Mouse (Mus musculus): Measurements from ENCODE around the gene Sema3d. TPM values are rescaled to one million over a fixed set of nuclear protein-coding genes. Genes with fewer than 3 reads are reported as not detected.

Gene Sema3d
- polyA plus RNA-seq, 1 experiment from 2014 or later = 4.2 TPM

DNA sequence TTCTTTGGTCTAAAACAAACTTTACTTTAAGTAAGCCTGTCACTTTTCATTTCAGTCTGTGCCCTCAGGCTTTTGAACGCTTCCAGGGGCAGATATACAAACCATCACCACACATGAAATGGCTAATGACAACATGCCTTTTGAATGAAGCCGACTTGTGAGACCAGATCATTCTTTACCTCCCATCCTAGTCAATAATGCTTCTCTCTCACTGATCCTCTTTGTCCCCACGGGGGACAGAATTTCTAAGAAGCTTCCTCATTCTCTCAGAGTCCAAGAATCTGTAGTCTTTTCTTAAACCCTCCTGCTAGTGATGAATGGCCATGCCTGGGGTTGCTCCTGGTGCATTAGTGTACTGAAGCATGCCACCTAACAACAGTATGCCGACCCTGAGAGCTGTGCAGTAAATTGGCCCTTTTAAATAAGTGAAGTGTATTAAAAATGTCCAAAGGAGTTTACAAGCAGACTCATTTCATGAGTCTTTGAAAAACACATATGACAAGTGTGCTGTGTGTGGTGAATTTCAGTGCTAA is 142.1 kb downstream of the Sema3d start:
- peak; percentile 3 for DNase-seq (ENCODE audit: low spot score)
- Histone ChIP-seq H3K4me3 (no peak overlapping the region), H3K36me3 (no peaks in the 10 kb centered on the region), H3K4me1 (replicated peaks) (peaks cover 16% of the 10 kb centered on the region; the same call in 1 of the 2 replicates), H3K27me3 (ENCODE audit: insufficient read depth, poor library complexity, severe bottlenecking) (no peaks in the 10 kb centered on the region), H3K27ac (no peak overlapping the region), H3K9me3 (no peaks in the 10 kb centered on the region)
- 7% methylated on average over 4 of the region's 4 CpGs for WGBS

DNA sequence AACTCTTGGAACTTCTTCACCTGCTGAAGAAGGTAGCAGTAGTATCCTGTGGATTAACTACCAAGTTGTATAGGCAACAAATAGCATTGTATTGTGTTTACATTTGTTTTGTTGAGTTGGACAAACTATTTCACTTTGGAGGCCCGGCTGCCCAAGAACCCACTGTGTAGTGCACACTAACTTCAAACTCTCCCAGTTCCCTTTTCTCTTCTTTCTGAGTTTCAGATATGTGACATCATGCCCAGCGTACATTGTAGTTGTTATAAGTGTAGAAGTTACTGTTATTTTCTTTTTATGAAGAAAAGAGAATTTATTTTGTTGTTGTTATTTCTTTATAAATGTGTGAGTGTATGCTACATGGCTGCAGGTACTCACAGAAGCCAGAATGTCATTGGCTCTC is 145.4 kb downstream of the Sema3d start:
- no peak for DNase-seq (ENCODE audit: low spot score)
- Histone ChIP-seq H3K4me3 (no peak overlapping the region), H3K4me1 (replicated peaks) (peaks cover 16% of the 10 kb centered on the region; the same call in 1 of the 2 replicates), H3K36me3 (no peaks in the 10 kb centered on the region), H3K27me3 (ENCODE audit: insufficient read depth, poor library complexity, severe bottlenecking) (no peaks in the 10 kb centered on the region), H3K9me3 (no peaks in the 10 kb centered on the region), H3K27ac (no peak overlapping the region)
- WGBS = 94% methylated on average over 2 of the region's 2 CpGs

DNA sequence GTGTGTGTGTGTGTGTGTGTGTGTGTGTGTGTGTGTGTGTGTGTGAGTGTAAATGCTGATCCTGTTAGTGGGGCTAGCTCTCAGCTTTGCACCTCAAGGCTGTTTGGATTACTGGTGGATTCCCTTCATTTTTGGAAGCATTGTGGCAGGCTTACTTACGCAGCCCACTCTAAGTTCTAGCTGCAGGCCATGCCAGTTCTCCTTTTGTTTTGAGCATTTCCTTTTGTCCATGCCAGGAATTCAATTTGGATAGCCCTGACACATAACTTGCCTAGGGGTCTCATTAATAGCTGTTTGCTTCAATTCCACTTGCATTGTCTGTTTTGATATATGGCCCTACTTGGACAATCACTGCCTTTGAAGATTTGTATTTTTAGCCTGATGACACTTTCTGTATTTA is 146.6 kb downstream of the Sema3d start:
- H3K4me1 ChIP-seq (replicated peaks) = peaks cover 16% of the 10 kb centered on the region; the same call in 1 of the 2 replicates
- H3K9me3 ChIP-seq = no peaks in the 10 kb centered on the region
- H3K27ac ChIP-seq = no peak overlapping the region
- H3K27me3 ChIP-seq (ENCODE audit: insufficient read depth, poor library complexity, severe bottlenecking) = no peaks in the 10 kb centered on the region
- DNase-seq (ENCODE audit: low spot score) = no peak
- WGBS = 23% methylated on average over 1 of the region's 1 CpGs
- no peak overlapping the region for H3K4me3 ChIP-seq
- H3K36me3 ChIP-seq = no peaks in the 10 kb centered on the region

DNA sequence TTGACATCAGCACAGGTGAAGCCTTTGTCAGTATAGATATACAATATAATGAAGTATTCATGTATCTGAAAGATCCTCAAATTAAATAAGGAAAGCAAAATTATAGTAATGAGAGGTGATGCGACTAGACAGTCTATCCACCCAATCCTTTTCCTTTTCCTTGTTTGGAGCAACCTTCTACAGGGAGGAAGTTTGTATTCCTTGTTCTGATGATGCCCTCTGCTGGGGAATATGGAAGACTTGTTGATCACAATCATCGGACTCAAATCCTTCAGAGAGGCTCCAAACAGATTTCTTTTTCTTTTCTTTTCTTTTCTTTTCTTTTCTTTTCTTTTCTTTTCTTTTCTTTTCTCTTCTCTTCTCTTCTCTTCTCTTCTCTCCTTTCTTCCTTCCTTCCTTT is 158.1 kb downstream of the Sema3d start:
- H3K27me3 ChIP-seq (ENCODE audit: insufficient read depth, poor library complexity, severe bottlenecking) = no peaks in the 10 kb centered on the region
- no peak overlapping the region for H3K4me3 ChIP-seq
- H3K4me1 ChIP-seq (replicated peaks) = no peaks in the 10 kb centered on the region
- WGBS = 38% methylated on average over 2 of the region's 2 CpGs
- H3K9me3 ChIP-seq = no peaks in the 10 kb centered on the region
- DNase-seq (ENCODE audit: low spot score) = no peak
- H3K27ac ChIP-seq = no peak overlapping the region
- no peaks in the 10 kb centered on the region for H3K36me3 ChIP-seq

DNA sequence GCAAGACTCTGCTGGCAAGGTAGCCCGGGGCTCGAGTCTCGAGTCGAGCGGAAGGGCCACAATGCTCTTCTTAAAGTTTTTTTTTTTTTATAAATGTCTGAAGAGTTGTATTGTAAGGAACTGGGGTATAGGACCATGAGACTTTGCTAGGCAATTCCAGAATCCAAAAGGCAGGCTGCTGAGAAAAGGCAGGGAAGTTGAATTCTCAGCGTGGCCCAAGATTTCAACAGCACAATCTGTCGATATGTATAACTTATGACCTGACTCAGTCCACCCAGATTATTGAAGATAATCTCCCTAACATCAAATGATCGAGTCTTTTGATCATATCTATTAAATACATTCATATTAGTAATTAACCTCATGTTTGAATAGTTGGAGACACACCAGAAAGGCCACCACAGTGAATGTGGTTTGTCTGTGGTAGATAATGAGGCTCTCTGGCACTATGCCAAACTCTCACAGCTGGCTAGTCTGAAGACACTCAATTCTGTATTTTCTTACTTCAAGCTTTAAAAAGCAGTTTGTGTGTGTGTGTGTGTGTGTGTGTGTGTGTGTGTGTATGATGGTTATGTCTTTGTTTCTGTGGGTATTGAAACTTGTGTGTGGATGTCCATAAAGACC is 166.0 kb downstream of the Sema3d start:
- no peak for DNase-seq (ENCODE audit: low spot score)
- Histone ChIP-seq H3K27ac (no peak overlapping the region), H3K36me3 (no peaks in the 10 kb centered on the region), H3K9me3 (no peaks in the 10 kb centered on the region), H3K4me1 (replicated peaks) (no peaks in the 10 kb centered on the region), H3K27me3 (ENCODE audit: insufficient read depth, poor library complexity, severe bottlenecking) (no peaks in the 10 kb centered on the region), H3K4me3 (no peak overlapping the region)
- 92% methylated on average over 8 of the region's 8 CpGs for WGBS

DNA sequence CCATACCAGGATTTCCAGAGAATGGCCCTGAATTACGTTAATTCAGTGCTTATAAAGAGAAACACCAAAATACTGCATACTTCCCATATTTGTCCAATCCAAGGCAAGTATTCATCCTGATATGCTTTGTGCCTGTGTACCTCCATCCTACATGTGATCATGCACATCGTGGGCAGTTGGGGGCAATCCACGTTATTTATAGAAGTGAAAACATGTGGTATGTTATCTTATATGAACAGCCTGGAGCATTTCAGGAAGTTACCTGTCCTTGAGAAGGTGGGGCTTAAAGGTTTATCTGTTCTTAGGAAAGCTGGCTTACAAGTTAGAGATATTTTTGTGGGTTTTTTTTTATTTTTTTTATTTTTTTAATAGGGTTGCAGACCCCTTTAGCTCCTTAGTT is 172.2 kb downstream of the Sema3d start:
- Histone ChIP-seq H3K27ac (no peak overlapping the region), H3K4me1 (replicated peaks) (no peaks in the 10 kb centered on the region), H3K9me3 (no peaks in the 10 kb centered on the region), H3K36me3 (no peaks in the 10 kb centered on the region), H3K4me3 (no peak overlapping the region), H3K27me3 (ENCODE audit: insufficient read depth, poor library complexity, severe bottlenecking) (no peaks in the 10 kb centered on the region)
- 91% methylated on average over 3 of the region's 3 CpGs for WGBS
- DNase-seq (ENCODE audit: low spot score) = no peak

DNA sequence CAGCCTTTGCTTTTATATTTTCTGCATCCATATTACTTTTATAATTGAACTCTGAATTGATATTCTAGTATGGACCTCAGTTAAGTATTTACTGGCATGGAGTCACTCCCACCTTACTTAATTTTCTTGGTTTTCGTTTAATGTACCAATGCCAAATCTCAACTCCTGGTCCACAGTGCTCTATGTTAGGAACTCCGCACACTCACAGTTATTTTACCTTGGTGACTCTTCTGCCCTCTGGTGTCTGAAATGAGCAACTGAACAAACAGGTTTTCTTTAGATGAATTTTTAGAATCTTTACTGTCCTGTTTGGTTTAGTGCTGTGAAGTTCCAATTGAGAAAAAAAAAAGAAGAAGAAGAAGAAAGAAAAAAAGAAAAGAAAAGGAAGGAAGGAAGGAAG is 174.7 kb downstream of the Sema3d start:
- 54% methylated on average over 2 of the region's 2 CpGs for WGBS
- Histone ChIP-seq H3K4me1 (replicated peaks) (peaks cover 7% of the 10 kb centered on the region; the same call in 1 of the 2 replicates), H3K9me3 (no peaks in the 10 kb centered on the region), H3K36me3 (no peaks in the 10 kb centered on the region), H3K4me3 (no peak overlapping the region), H3K27ac (no peak overlapping the region), H3K27me3 (ENCODE audit: insufficient read depth, poor library complexity, severe bottlenecking) (no peaks in the 10 kb centered on the region)
- no peak for DNase-seq (ENCODE audit: low spot score)

DNA sequence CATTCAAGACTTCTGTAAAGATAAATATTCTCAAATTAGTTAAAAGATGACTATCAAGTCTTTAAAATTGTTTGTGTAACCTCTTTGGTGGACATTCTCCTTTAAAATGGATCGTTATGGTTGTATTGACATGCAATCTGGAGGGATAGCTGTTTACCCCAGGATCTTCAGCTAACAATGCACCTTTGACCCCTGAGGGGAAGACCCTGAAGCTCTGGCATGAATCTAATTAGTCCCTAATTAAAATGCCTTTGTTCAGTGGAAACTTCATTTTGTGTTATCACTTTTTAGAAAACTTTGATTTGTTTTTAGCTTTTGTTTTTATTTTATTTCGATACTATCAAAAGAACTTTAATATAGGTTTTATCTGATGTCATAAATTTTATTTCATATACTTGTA is 178.6 kb downstream of the Sema3d start:
- no peak for DNase-seq (ENCODE audit: low spot score)
- WGBS = 6% methylated on average over 2 of the region's 2 CpGs
- peaks cover 7% of the 10 kb centered on the region; the same call in 1 of the 2 replicates for H3K4me1 ChIP-seq (replicated peaks)
- no peaks in the 10 kb centered on the region for H3K27me3 ChIP-seq (ENCODE audit: insufficient read depth, poor library complexity, severe bottlenecking)
- no peaks in the 10 kb centered on the region for H3K36me3 ChIP-seq
- no peaks in the 10 kb centered on the region for H3K9me3 ChIP-seq
- H3K4me3 ChIP-seq = no peak overlapping the region
- H3K27ac ChIP-seq = no peak overlapping the region

DNA sequence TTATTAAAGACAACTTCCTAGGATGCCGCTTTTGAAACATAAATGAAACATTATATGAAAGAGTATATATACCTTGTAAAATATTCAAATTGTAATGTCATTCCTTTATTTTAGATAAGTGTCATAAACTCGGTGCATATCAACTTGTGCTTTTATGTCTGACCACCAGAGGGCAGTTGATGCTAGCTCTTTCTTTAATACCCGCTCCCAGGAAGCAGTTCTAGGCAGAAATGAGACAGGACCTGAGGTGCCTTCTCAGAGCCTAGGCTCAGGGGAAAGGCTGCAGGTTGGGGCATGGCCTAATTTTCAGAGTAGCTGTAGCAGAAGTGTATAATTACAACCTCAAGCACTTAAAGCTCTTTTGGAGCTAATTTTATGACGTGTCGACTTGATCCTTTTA is 179.0 kb downstream of the Sema3d start:
- no peak overlapping the region for H3K27ac ChIP-seq
- no peak overlapping the region for H3K4me3 ChIP-seq
- no peaks in the 10 kb centered on the region for H3K36me3 ChIP-seq
- H3K27me3 ChIP-seq (ENCODE audit: insufficient read depth, poor library complexity, severe bottlenecking) = no peaks in the 10 kb centered on the region
- peak; percentile 37 for DNase-seq (ENCODE audit: low spot score)
- peaks cover 7% of the 10 kb centered on the region; the same call in 1 of the 2 replicates for H3K4me1 ChIP-seq (replicated peaks)
- no peaks in the 10 kb centered on the region for H3K9me3 ChIP-seq
- WGBS = 36% methylated on average over 5 of the region's 5 CpGs

DNA sequence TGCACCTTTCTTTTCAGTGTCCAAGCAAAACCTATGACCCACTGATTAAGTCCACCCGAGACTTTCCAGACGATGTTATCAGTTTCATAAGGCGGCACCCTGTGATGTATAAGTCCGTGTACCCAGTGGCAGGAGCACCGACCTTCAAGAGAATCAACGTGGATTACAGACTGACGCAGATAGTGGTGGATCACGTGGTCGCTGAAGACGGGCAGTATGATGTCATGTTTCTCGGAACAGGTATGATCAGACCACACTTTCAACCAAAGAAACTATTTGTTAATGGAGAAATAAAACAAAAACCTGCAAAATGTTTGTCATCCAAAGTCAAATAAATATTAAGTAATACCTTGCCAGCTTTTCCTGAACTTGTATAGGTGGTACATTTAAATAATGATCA is 179.9 kb downstream of the Sema3d start:
- Histone ChIP-seq H3K27ac (no peak overlapping the region), H3K4me1 (replicated peaks) (peaks cover 7% of the 10 kb centered on the region; the same call in 1 of the 2 replicates), H3K27me3 (ENCODE audit: insufficient read depth, poor library complexity, severe bottlenecking) (no peaks in the 10 kb centered on the region), H3K9me3 (no peaks in the 10 kb centered on the region), H3K4me3 (no peak overlapping the region), H3K36me3 (no peaks in the 10 kb centered on the region)
- 90% methylated on average over 11 of the region's 11 CpGs for WGBS
- DNase-seq (ENCODE audit: low spot score) = no peak

DNA sequence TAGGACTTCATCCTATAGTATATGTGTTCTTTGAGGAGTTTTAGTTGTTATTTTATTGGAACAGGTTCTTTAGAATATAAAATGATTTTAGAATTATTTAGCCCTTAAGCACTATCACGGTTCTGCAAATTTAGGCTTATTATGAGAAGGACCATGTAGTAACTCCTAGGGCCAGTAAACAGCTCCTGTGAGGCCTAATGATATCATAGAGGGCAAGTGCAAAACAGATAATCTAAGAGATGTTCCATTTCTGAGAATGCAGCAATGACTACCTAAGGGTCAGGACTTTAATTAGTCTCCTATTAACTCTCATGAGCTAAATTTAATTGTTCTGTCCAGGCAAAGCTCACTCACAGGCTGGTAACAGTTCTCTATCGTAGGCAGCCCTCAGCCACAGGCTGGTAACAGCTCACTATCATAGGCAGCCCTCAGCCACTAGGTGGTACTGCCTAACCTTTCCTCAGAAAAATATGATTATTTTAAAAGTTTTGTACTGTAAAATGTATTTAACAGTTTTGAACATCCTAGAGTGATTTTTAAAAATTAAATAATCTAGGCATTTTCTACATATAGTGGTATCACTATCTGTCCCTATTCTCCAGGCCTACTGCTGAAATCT is 181.5 kb downstream of the Sema3d start:
- no peak for DNase-seq (ENCODE audit: low spot score)
- no peaks in the 10 kb centered on the region for H3K36me3 ChIP-seq
- no peaks in the 10 kb centered on the region for H3K9me3 ChIP-seq
- 57% methylated on average over 2 of the region's 2 CpGs for WGBS
- H3K27ac ChIP-seq = no peak overlapping the region
- H3K4me1 ChIP-seq (replicated peaks) = peaks cover 7% of the 10 kb centered on the region; the same call in 1 of the 2 replicates
- H3K27me3 ChIP-seq (ENCODE audit: insufficient read depth, poor library complexity, severe bottlenecking) = no peaks in the 10 kb centered on the region
- no peak overlapping the region for H3K4me3 ChIP-seq

DNA sequence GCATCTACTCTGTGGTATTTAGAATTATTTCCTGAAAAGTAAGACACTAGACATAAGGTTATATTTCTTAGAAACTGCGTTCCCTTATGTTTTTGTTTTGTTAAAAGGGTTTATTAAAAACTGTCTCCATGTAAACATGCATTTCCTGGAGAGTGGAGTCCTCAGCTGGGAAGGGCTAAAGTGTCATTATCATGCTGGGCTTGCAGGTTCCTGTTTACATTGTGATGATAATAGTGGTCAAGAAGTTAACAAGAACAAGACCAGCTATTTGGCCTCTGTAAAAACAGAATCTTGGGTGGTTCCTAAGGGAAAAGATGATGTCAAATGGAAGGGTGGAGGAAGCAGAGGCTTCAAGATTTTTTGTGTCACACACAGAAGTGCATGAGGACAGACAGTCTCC is 183.4 kb downstream of the Sema3d start:
- no peaks in the 10 kb centered on the region for H3K9me3 ChIP-seq
- peaks cover 2% of the 10 kb centered on the region; the same call in 1 of the 2 replicates for H3K4me1 ChIP-seq (replicated peaks)
- 59% methylated on average over 1 of the region's 1 CpGs for WGBS
- no peak for DNase-seq (ENCODE audit: low spot score)
- no peak overlapping the region for H3K27ac ChIP-seq
- no peaks in the 10 kb centered on the region for H3K27me3 ChIP-seq (ENCODE audit: insufficient read depth, poor library complexity, severe bottlenecking)
- H3K4me3 ChIP-seq = no peak overlapping the region
- no peaks in the 10 kb centered on the region for H3K36me3 ChIP-seq

DNA sequence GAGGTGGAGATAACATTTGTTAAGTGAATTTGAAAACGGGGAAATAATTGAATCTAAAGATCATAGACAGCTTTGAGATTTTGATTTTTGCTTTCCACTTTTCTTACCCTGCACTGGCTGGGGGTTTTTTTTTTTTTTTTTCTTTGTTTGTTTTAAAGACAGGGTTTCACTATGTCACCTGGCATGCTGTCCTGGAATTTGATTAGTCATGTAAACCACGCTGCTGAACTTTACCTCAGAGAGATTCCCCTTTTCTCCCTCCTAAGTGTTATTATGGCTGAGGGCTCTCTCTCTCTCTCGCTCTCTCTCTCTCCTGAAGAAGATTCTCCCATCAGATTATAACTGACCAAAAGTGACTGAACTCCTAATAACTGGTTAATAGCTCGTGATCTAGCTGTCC is 191.4 kb downstream of the Sema3d start:
- Histone ChIP-seq H3K36me3 (no peaks in the 10 kb centered on the region), H3K4me3 (no peak overlapping the region), H3K4me1 (replicated peaks) (peaks cover under 1% of the 10 kb centered on the region; the same call in 1 of the 2 replicates), H3K27ac (no peak overlapping the region), H3K9me3 (no peaks in the 10 kb centered on the region), H3K27me3 (ENCODE audit: insufficient read depth, poor library complexity, severe bottlenecking) (no peaks in the 10 kb centered on the region)
- no peak for DNase-seq (ENCODE audit: low spot score)
- 67% methylated on average over 4 of the region's 4 CpGs for WGBS
